Mouse (Mus musculus): ENCODE measurements around the gene Bhmt. TPM values are rescaled to one million over a fixed set of nuclear protein-coding genes. Genes with fewer than 3 reads are reported as not detected.
"Not testable (repeated sequence)": the region's sequence is repeated elsewhere in the genome, so short reads cannot be mapped to it uniquely, and the experiment has no call there.

The Bhmt gene
- polyA plus RNA-seq, 1 experiment from 2014 or later, result not detected

- ATAC-seq (ENCODE audit: insufficient read depth), result no peak
- no peak for TF ChIP-seq CTCF (IDR thresholded peaks at IDR 0.05; ENCODE audit: low read depth)
- H3K4me2 ChIP-seq, result no peak overlapping the region
- 87% methylated on average over 3 of the region's 3 CpGs for WGBS
- DNase-seq, result no peak
- no peaks in the 10 kb centered on the region for H3K36me3 ChIP-seq (ENCODE audit: insufficient read depth)
- no peaks in the 10 kb centered on the region for H3K27me3 ChIP-seq (ENCODE audit: insufficient read depth, low read length)
- H3K4me1 ChIP-seq (ENCODE audit: insufficient read depth), result no peaks in the 10 kb centered on the region; the same call in 1 of the 2 replicates
- H3K4me3 ChIP-seq (ENCODE audit: low read depth, low read length), result no peak overlapping the region
- no peak overlapping the region for H3K9ac ChIP-seq
- no peak overlapping the region for H3K27ac ChIP-seq (ENCODE audit: low read depth)
- H3K9me3 ChIP-seq (ENCODE audit: low read depth, low read length), result no peaks in the 10 kb centered on the region
Observed at GRCm38 (mm10) chr13:93607701-93608100, 30.1 kb downstream of the Bhmt start.

GRCm38 (mm10) chr13:93606868-93607578 lies 30.7 kb downstream of the Bhmt start:
- Histone ChIP-seq H3K27ac (ENCODE audit: low read depth) (no peak overlapping the region), H3K36me3 (ENCODE audit: insufficient read depth) (no peaks in the 10 kb centered on the region), H3K9ac (no peak overlapping the region), H3K9me3 (ENCODE audit: low read depth, low read length) (no peaks in the 10 kb centered on the region), H3K4me1 (ENCODE audit: insufficient read depth) (no peaks in the 10 kb centered on the region), H3K27me3 (ENCODE audit: insufficient read depth, low read length) (no peaks in the 10 kb centered on the region), H3K4me3 (ENCODE audit: low read depth, low read length) (no peak overlapping the region), H3K4me2 (no peak overlapping the region)
- ATAC-seq (ENCODE audit: insufficient read depth), result peak; percentile 56; the same call in 1 of the 2 replicates
- 73% methylated on average over 13 of the region's 13 CpGs for WGBS
- DNase-seq, result peak; percentile 58
- no peak for TF ChIP-seq CTCF (IDR thresholded peaks at IDR 0.05; ENCODE audit: low read depth)

GRCm38 (mm10) chr13:93604698-93605097 lies 33.1 kb downstream of the Bhmt start:
- no peaks in the 10 kb centered on the region for H3K36me3 ChIP-seq (ENCODE audit: insufficient read depth)
- H3K9ac ChIP-seq, result no peak overlapping the region
- no peaks in the 10 kb centered on the region for H3K27me3 ChIP-seq (ENCODE audit: insufficient read depth, low read length)
- DNase-seq (no peak), ATAC-seq (ENCODE audit: insufficient read depth) (no peak)
- no peak for TF ChIP-seq CTCF (IDR thresholded peaks at IDR 0.05; ENCODE audit: low read depth)
- no peaks in the 10 kb centered on the region for H3K9me3 ChIP-seq (ENCODE audit: low read depth, low read length)
- H3K4me1 ChIP-seq (ENCODE audit: insufficient read depth), result no peaks in the 10 kb centered on the region
- no peak overlapping the region for H3K27ac ChIP-seq (ENCODE audit: low read depth)
- no peak overlapping the region for H3K4me3 ChIP-seq (ENCODE audit: low read depth, low read length)
- 62% methylated on average over 4 of the region's 4 CpGs for WGBS
- no peak overlapping the region for H3K4me2 ChIP-seq

- TF ChIP-seq CTCF (IDR thresholded peaks at IDR 0.05; ENCODE audit: low read depth), result no peak
- no peaks in the 10 kb centered on the region for H3K36me3 ChIP-seq (ENCODE audit: insufficient read depth)
- H3K9ac ChIP-seq, result no peak overlapping the region
- H3K27ac ChIP-seq (ENCODE audit: low read depth), result no peak overlapping the region
- ATAC-seq (ENCODE audit: insufficient read depth) (no peak), DNase-seq (no peak)
- no peak overlapping the region for H3K4me3 ChIP-seq (ENCODE audit: low read depth, low read length)
- H3K4me1 ChIP-seq (ENCODE audit: insufficient read depth), result no peaks in the 10 kb centered on the region
- no peak overlapping the region for H3K4me2 ChIP-seq
- no peaks in the 10 kb centered on the region for H3K9me3 ChIP-seq (ENCODE audit: low read depth, low read length)
- no peaks in the 10 kb centered on the region for H3K27me3 ChIP-seq (ENCODE audit: insufficient read depth, low read length)
- WGBS, result 76% methylated on average over 11 of the region's 11 CpGs
Observed at GRCm38 (mm10) chr13:93601527-93601926, 36.2 kb downstream of the Bhmt start.

- no peaks in the 10 kb centered on the region for H3K9me3 ChIP-seq (ENCODE audit: low read depth, low read length)
Observed at GRCm38 (mm10) chr13:93593040-93593699, 44.6 kb downstream of the Bhmt start.

GRCm38 (mm10) chr13:93582526-93582925 lies 55.2 kb downstream of the Bhmt start:
- ATAC-seq (ENCODE audit: insufficient read depth); H3K4me2 ChIP-seq; H3K4me1 ChIP-seq (ENCODE audit: insufficient read depth); H3K36me3 ChIP-seq (ENCODE audit: insufficient read depth); H3K4me3 ChIP-seq (ENCODE audit: low read depth, low read length); H3K27me3 ChIP-seq (ENCODE audit: insufficient read depth, low read length); H3K9me3 ChIP-seq (ENCODE audit: low read depth, low read length); H3K27ac ChIP-seq (ENCODE audit: low read depth); H3K9ac ChIP-seq; DNase-seq: not testable (repeated sequence)
- WGBS, result 87% methylated on average over 9 of the region's 9 CpGs

More at GRCm38 (mm10) chr13:93593040-93593699, 44.6 kb downstream of the Bhmt start:
- ATAC-seq (ENCODE audit: insufficient read depth), result no peak
- H3K4me1 ChIP-seq (ENCODE audit: insufficient read depth), result no peaks in the 10 kb centered on the region
- DNase-seq, result no peak
- 67% methylated on average over 2 of the region's 2 CpGs for WGBS
- no peak for TF ChIP-seq CTCF (IDR thresholded peaks at IDR 0.05; ENCODE audit: low read depth)
- no peak overlapping the region for H3K27ac ChIP-seq (ENCODE audit: low read depth)
- no peaks in the 10 kb centered on the region for H3K27me3 ChIP-seq (ENCODE audit: insufficient read depth, low read length)
- H3K4me2 ChIP-seq, result no peak overlapping the region
- no peak overlapping the region for H3K9ac ChIP-seq
- no peaks in the 10 kb centered on the region for H3K36me3 ChIP-seq (ENCODE audit: insufficient read depth)
- no peak overlapping the region for H3K4me3 ChIP-seq (ENCODE audit: low read depth, low read length)

- Histone ChIP-seq H3K9me3 (ENCODE audit: low read depth, low read length) (no peaks in the 10 kb centered on the region), H3K4me1 (ENCODE audit: insufficient read depth) (no peaks in the 10 kb centered on the region), H3K27ac (ENCODE audit: low read depth) (no peak overlapping the region), H3K27me3 (ENCODE audit: insufficient read depth, low read length) (no peaks in the 10 kb centered on the region), H3K9ac (no peak overlapping the region), H3K4me3 (ENCODE audit: low read depth, low read length) (no peak overlapping the region), H3K4me2 (no peak overlapping the region), H3K36me3 (ENCODE audit: insufficient read depth) (no peaks in the 10 kb centered on the region)
- no peak for TF ChIP-seq CTCF (IDR thresholded peaks at IDR 0.05; ENCODE audit: low read depth)
- ATAC-seq (ENCODE audit: insufficient read depth) (no peak), DNase-seq (no peak)
- WGBS, result 81% methylated on average over 5 of the region's 5 CpGs
Observed at GRCm38 (mm10) chr13:93580431-93580830, 57.3 kb downstream of the Bhmt start.
